In genomic region chr12:64513439-64513838, GRCm38 (mm10) we compare ENCODE assay signal across 32 mouse cellular contexts. TPM values are rescaled to one million over a fixed set of nuclear protein-coding genes. Genes with fewer than 3 reads are reported as not detected.
DNase-seq lines count a peak whose midpoint lies in the region; ATAC-seq lines count a peak whose summit lies in the region.
"Had no signal": no experiment of that assay in that cellular context is flagged by ENCODE, and none has a peak within 500 bp of the region (broad histone marks: within the 10 kb centered on the region; RNA-seq: fewer than 3 reads in every experiment).

No protein-coding gene starts in this region.

- no peaks in the 10 kb centered on the region for H3K36me3 ChIP-seq in forebrain, embryonic 14.5 days (ENCODE audit: control insufficient read depth, insufficient read depth, low read length)
- H3K36me3 ChIP-seq in forebrain, embryonic 12.5 days (replicated peaks), result no peaks in the 10 kb centered on the region
- H3K36me3 ChIP-seq in forebrain, embryonic 16.5 days (ENCODE audit: control insufficient read depth, insufficient read depth), result no peaks in the 10 kb centered on the region
- H3K36me3 ChIP-seq: embryonic facial prominence, embryonic 13.5 days; G1E; heart, embryonic 10.5 days; limb, embryonic 12.5 days; midbrain, embryonic 10.5 days; neural tube, embryonic 12.5 days had no signal

- DNase-seq in forebrain, embryonic 14.5 days (ENCODE audit: low spot score), result peak; percentile 81
- peak; percentile 3 to 8 for DNase-seq in left cerebral cortex, postnatal 14 days (ENCODE audit: low spot score in 2 of 2)
- DNase-seq in left cerebral cortex, adult 8-10 months (ENCODE audit: low spot score in 2 of 2), result no peak
- peak; percentile 37 for DNase-seq in brain, adult 2 months (ENCODE audit: low read depth, low spot score)
- DNase-seq in embryo, embryonic 9.5 days (ENCODE audit: extremely low spot score), result no peak
- DNase-seq: adrenal gland, adult 2 months; B cell, adult 2 months; cerebellum, adult 9-11 months; gastrocnemius, postnatal 10 days; kidney, adult 11 months; kidney, postnatal 4 days; liver, postnatal 0 days; thymus, postnatal 14 days had no signal

- H3K27me3 ChIP-seq in forebrain, embryonic 14.5 days (replicated peaks; ENCODE audit: control insufficient read depth, insufficient read depth, low read length), result no peaks in the 10 kb centered on the region
- no peaks in the 10 kb centered on the region for H3K27me3 ChIP-seq in forebrain, embryonic 12.5 days
- no peaks in the 10 kb centered on the region for H3K27me3 ChIP-seq in forebrain, embryonic 16.5 days (replicated peaks; ENCODE audit: control insufficient read depth, insufficient read depth, low read length)
- H3K27me3 ChIP-seq: CH12.LX; embryonic facial prominence, embryonic 13.5 days; limb, embryonic 12.5 days; neural tube, embryonic 12.5 days had no signal

- intact Hi-C loops in left cerebral cortex, postnatal 14 days (cut with DNase I), result no loop called here

- H3K27ac ChIP-seq in forebrain, embryonic 14.5 days (ENCODE audit: low read depth, low read length), result no peak overlapping the region
- no peak overlapping the region for H3K27ac ChIP-seq in forebrain, embryonic 12.5 days
- H3K27ac ChIP-seq in forebrain, embryonic 16.5 days (ENCODE audit: low read length), result no peak overlapping the region; the same call in 1 of the 2 replicates
- H3K27ac ChIP-seq: embryonic facial prominence, embryonic 13.5 days; heart, embryonic 10.5 days; left cerebral cortex, adult 2 months; limb, embryonic 12.5 days; midbrain, embryonic 10.5 days; neural tube, embryonic 12.5 days had no signal

- no peaks in the 10 kb centered on the region for H3K9me3 ChIP-seq in forebrain, embryonic 14.5 days (replicated peaks; ENCODE audit: control insufficient read depth, low read length)
- no peaks in the 10 kb centered on the region for H3K9me3 ChIP-seq in forebrain, embryonic 12.5 days
- H3K9me3 ChIP-seq in forebrain, embryonic 16.5 days (ENCODE audit: control insufficient read depth, low read length), result no peaks in the 10 kb centered on the region
- H3K9me3 ChIP-seq: embryonic facial prominence, embryonic 13.5 days; G1E; heart, embryonic 10.5 days; limb, embryonic 12.5 days; midbrain, embryonic 10.5 days; neural tube, embryonic 12.5 days had no signal

- H3K4me1 ChIP-seq in forebrain, embryonic 14.5 days (ENCODE audit: control insufficient read depth, insufficient read depth, low read length), result no peaks in the 10 kb centered on the region
- no peaks in the 10 kb centered on the region for H3K4me1 ChIP-seq in forebrain, embryonic 12.5 days
- H3K4me1 ChIP-seq in forebrain, embryonic 16.5 days (replicated peaks; ENCODE audit: control insufficient read depth, insufficient read depth, low read length), result no peaks in the 10 kb centered on the region
- H3K4me1 ChIP-seq: embryonic facial prominence, embryonic 13.5 days; heart, embryonic 10.5 days; limb, embryonic 12.5 days; midbrain, embryonic 10.5 days; neural tube, embryonic 12.5 days had no signal

- no peak overlapping the region for H3K9ac ChIP-seq in forebrain, embryonic 14.5 days (ENCODE audit: low read length)
- H3K9ac ChIP-seq in forebrain, embryonic 12.5 days, result no peak overlapping the region
- no peak overlapping the region for H3K9ac ChIP-seq in forebrain, embryonic 16.5 days (replicated peaks; ENCODE audit: low read depth, low read length)
- H3K9ac ChIP-seq: embryonic facial prominence, embryonic 13.5 days; limb, embryonic 12.5 days; liver, postnatal 0 days; neural tube, embryonic 12.5 days had no signal

- WGBS in forebrain, embryonic 14.5 days, result 71% methylated on average over 1 of the region's 1 CpGs
- WGBS in forebrain, embryonic 12.5 days, result 68% methylated on average over 1 of the region's 1 CpGs
- WGBS in forebrain, embryonic 16.5 days, result 54% methylated on average over 1 of the region's 1 CpGs

- H3K4me2 ChIP-seq in forebrain, embryonic 14.5 days (ENCODE audit: low read length), result no peak overlapping the region
- H3K4me2 ChIP-seq in forebrain, embryonic 12.5 days, result no peak overlapping the region
- H3K4me2 ChIP-seq in forebrain, embryonic 16.5 days (ENCODE audit: low read length), result no peak overlapping the region
- H3K4me2 ChIP-seq: embryonic facial prominence, embryonic 13.5 days; limb, embryonic 12.5 days; liver, embryonic 11.5 days; neural tube, embryonic 12.5 days had no signal

- ATAC-seq in forebrain, embryonic 14.5 days, result peak; percentile 84
- ATAC-seq in forebrain, embryonic 12.5 days (ENCODE audit: low FRiP score), result no peak
- peak; percentile 92 for ATAC-seq in forebrain, embryonic 16.5 days
- ATAC-seq: liver, postnatal 0 days; lung, postnatal 0 days had no signal

- no peak overlapping the region for H3K4me3 ChIP-seq in forebrain, embryonic 14.5 days (ENCODE audit: low read depth, low read length)
- H3K4me3 ChIP-seq in forebrain, embryonic 12.5 days (replicated peaks), result no peak overlapping the region
- H3K4me3 ChIP-seq in forebrain, embryonic 16.5 days (replicated peaks; ENCODE audit: low read length), result no peak overlapping the region
- H3K4me3 ChIP-seq: embryonic facial prominence, embryonic 13.5 days; erythroblast, embryonic 14.5 days; heart, embryonic 10.5 days; left cerebral cortex, adult 2 months; limb, embryonic 12.5 days; midbrain, embryonic 10.5 days; neural tube, embryonic 12.5 days had no signal

RNA-seq across cellular contexts. Expression of gene Fscb, which starts 38.9 kb away (rescaled TPM):
- polyA plus RNA-seq in forebrain, embryonic 14.5 days (2014; fragmentation: Nextera tagmentation; extraction: Ambion mirVana), result not detected in 2 replicates
- not detected in 2 replicates for polyA plus RNA-seq in forebrain, embryonic 12.5 days (2016; fragmentation: Nextera tagmentation; extraction: Ambion mirVana)
- total RNA-seq in left cerebral cortex, postnatal 14 days (2021), result not detected
- total RNA-seq in left cerebral cortex, adult 8-10 months (2022), result not detected
- not detected in 2 replicates for polyA plus RNA-seq in forebrain, embryonic 16.5 days (2015; fragmentation: Nextera tagmentation; extraction: Ambion mirVana)
- total RNA-seq: adrenal gland, adult 2 months; adrenal gland, postnatal 4 days; CH12.LX; gastrocnemius, postnatal 10 days; granulocyte monocyte progenitor cell, adult 5-6 weeks; hematopoietic stem cell, adult 5-6 weeks; left cerebral cortex, adult 2 months had no signal
- polyA plus RNA-seq: adrenal gland, adult 2 months; embryonic facial prominence, embryonic 13.5 days; erythroblast, embryonic 14.5 days; G1E; heart, embryonic 10.5 days; heart, embryonic 16.5 days; kidney, embryonic 16.5 days; limb, embryonic 12.5 days; liver, embryonic 11.5 days; liver, postnatal 0 days; lung, postnatal 0 days; midbrain, embryonic 10.5 days; neural tube, embryonic 12.5 days; spleen, adult 2 months had no signal

Comparison
In these comparisons a context has a peak if more than half of its experiments do, and no peak if none do; other contexts are left out.
1. DNase-seq: peak in forebrain, embryonic 14.5 days (single experiment), left cerebral cortex, postnatal 14 days (2 of 2) and brain, adult 2 months (single experiment); none in left cerebral cortex, adult 8-10 months (0 of 2) and embryo, embryonic 9.5 days (single experiment).